Comparison of ENCODE assay signal across 8 mouse cellular contexts in genomic region chr6:47740216-47740615, GRCm38 (mm10).
A peak's percentile ranks its signal among the peaks of the same experiment; 100 is the strongest.
DNase-seq lines count a peak whose midpoint lies in the region; ATAC-seq and TF ChIP-seq lines count a peak whose summit lies in the region.
"Not testable (repeated sequence)": the region's sequence is repeated elsewhere in the genome, so short reads cannot be mapped to it uniquely, and the experiment has no call there.

No protein-coding gene starts in this region.

- WGBS in forebrain, embryonic 15.5 days = 14% methylated on average over 14 of the region's 47 CpGs
- 11% methylated on average over 17 of the region's 47 CpGs for WGBS in hindbrain, embryonic 13.5 days
- 4% methylated on average over 17 of the region's 47 CpGs for WGBS in lung, embryonic 15.5 days
- 8% methylated on average over 16 of the region's 47 CpGs for WGBS in neural tube, embryonic 13.5 days

- H3K27ac ChIP-seq in forebrain, embryonic 15.5 days (replicated peaks) = peak overlapping the region; percentile 66
- H3K27ac ChIP-seq in hindbrain, embryonic 13.5 days; layer of hippocampus, adult 2 months; lung, embryonic 15.5 days; neural tube, embryonic 13.5 days (replicated peaks): not testable (repeated sequence)

- H3K4me2 ChIP-seq in forebrain, embryonic 15.5 days (replicated peaks) = peak overlapping the region; percentile 34
- peak overlapping the region; percentile 41 for H3K4me2 ChIP-seq in hindbrain, embryonic 13.5 days
- peak overlapping the region; percentile 59 for H3K4me2 ChIP-seq in lung, embryonic 15.5 days
- peak overlapping the region; percentile 43 for H3K4me2 ChIP-seq in neural tube, embryonic 13.5 days

- H3K27me3 ChIP-seq in G1E (ENCODE audit: insufficient read depth, low read length); forebrain, embryonic 15.5 days; hindbrain, embryonic 13.5 days; lung, embryonic 15.5 days; neural tube, embryonic 13.5 days: not testable (repeated sequence)

- not testable (repeated sequence) for H3K4me1 ChIP-seq in G1E (ENCODE audit: insufficient read depth, low read depth, low read length); forebrain, embryonic 15.5 days; hindbrain, embryonic 13.5 days (replicated peaks); lung, embryonic 15.5 days; neural tube, embryonic 13.5 days (replicated peaks)

- DNase-seq in G1E (ENCODE audit: low spot score); layer of hippocampus, adult 2 months (ENCODE audit: low spot score in 2 of 2): not testable (repeated sequence)
- DNase-seq in cerebellum, postnatal 14 days = peak; percentile 35 to 45
- DNase-seq in thymus, postnatal 0 days (ENCODE audit: low spot score) = peak; percentile 10

- 0 out of 2 replicates have a peak overlapping the region, but pooled peaks have one; percentile 28 for H3K9ac ChIP-seq in forebrain, embryonic 15.5 days (replicated peaks)
- not testable (repeated sequence) for H3K9ac ChIP-seq in hindbrain, embryonic 13.5 days
- peak overlapping the region; percentile 34; the same call in 1 of the 2 replicates for H3K9ac ChIP-seq in lung, embryonic 15.5 days
- peak overlapping the region; percentile 50; the same call in 1 of the 2 replicates for H3K9ac ChIP-seq in neural tube, embryonic 13.5 days

- ATAC-seq in G1E (ENCODE audit: extremely low read depth, insufficient number of reproducible peaks, low FRiP score, poor library complexity, severe bottlenecking); forebrain, embryonic 15.5 days (replicated peaks); hindbrain, embryonic 13.5 days (ENCODE audit: low FRiP score); lung, embryonic 15.5 days (ENCODE audit: borderline replicate concordance, extremely low read depth, low FRiP score, low TSS enrichment); neural tube, embryonic 13.5 days (ENCODE audit: low read depth): not testable (repeated sequence)

- peak overlapping the region; percentile 68 for H3K4me3 ChIP-seq in G1E (ENCODE audit: low read depth, low read length)
- peak overlapping the region; percentile 46 for H3K4me3 ChIP-seq in forebrain, embryonic 15.5 days
- peak overlapping the region; percentile 39 for H3K4me3 ChIP-seq in hindbrain, embryonic 13.5 days
- H3K4me3 ChIP-seq in layer of hippocampus, adult 2 months = peak overlapping the region; percentile 38; the same call in 1 of the 2 replicates
- H3K4me3 ChIP-seq in lung, embryonic 15.5 days = peak overlapping the region; percentile 43
- H3K4me3 ChIP-seq in neural tube, embryonic 13.5 days = peak overlapping the region; percentile 37

- TF ChIP-seq CTCF in G1E (IDR thresholded peaks at IDR 0.05; ENCODE audit: low read depth, low read length); layer of hippocampus, adult 2 months (conservative IDR thresholded peaks at IDR 0.05): not testable (repeated sequence)

- not testable (repeated sequence) for H3K9me3 ChIP-seq in G1E (replicated peaks); forebrain, embryonic 15.5 days; hindbrain, embryonic 13.5 days; lung, embryonic 15.5 days; neural tube, embryonic 13.5 days

- not testable (repeated sequence) for H3K36me3 ChIP-seq in G1E (replicated peaks); forebrain, embryonic 15.5 days; hindbrain, embryonic 13.5 days; lung, embryonic 15.5 days; neural tube, embryonic 13.5 days
